Mouse (Mus musculus): ENCODE measurements around the gene C1qtnf1.
A peak's percentile ranks its signal among the peaks of the same experiment; 100 is the strongest.

Gene C1qtnf1

GRCm38 (mm10) chr11:118434093-118434492 is 6.1 kb downstream of the C1qtnf1 start:
- no peak for DNase-seq (ENCODE audit: low spot score)

- no peak for DNase-seq (ENCODE audit: low spot score)
Observed at GRCm38 (mm10) chr11:118436471-118436935, 8.5 kb downstream of the C1qtnf1 start.

- no peak for DNase-seq (ENCODE audit: low spot score)
Observed at GRCm38 (mm10) chr11:118438665-118439414, 10.8 kb downstream of the C1qtnf1 start.

- DNase-seq (ENCODE audit: low spot score): no peak
Observed at GRCm38 (mm10) chr11:118442691-118443090, 14.7 kb downstream of the C1qtnf1 start.

- DNase-seq (ENCODE audit: low spot score): peak; percentile 81
Observed at GRCm38 (mm10) chr11:118443201-118443970, 15.4 kb downstream of the C1qtnf1 start.

DNA sequence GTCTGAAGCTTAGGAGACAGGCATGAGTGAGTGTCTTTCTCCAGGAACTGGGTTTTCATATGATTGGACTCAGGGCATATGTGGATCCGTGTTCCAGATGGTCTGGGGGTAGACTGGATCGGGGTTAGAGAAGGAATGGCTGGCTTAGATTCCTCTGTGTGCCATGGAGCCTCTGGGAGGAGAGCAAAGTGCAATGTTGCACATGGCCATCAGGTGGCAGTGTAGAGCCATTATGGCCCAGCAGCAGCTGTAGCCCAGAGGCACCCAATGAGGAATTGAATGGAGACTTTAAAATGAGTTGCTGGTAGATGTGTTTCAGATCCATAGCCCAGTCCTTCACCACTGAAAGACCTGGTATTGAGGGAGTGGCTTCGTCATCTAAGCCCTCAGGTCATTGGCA is 17.8 kb downstream of the C1qtnf1 start:
- DNase-seq (ENCODE audit: low spot score): peak; percentile 95

DNA sequence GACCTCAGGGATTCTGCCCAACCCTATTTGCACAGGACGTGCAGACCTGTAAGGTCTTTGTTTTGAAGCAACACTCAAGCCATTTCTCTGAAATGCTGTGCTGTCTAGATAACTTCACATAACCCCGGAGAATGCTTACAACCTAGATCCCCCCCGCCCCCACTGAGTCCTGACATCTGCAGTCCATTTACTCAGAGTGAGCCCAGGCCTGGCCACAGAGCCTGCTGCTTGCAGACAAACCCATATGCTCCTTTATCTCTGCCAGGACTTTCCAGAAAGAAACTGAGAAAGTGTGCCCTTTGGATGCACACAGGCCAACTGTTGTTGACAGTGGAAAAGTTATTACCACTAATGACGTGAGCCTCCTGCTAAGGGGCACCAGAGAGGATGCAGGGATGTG is 19.3 kb downstream of the C1qtnf1 start:
- no peak for DNase-seq (ENCODE audit: low spot score)

DNA sequence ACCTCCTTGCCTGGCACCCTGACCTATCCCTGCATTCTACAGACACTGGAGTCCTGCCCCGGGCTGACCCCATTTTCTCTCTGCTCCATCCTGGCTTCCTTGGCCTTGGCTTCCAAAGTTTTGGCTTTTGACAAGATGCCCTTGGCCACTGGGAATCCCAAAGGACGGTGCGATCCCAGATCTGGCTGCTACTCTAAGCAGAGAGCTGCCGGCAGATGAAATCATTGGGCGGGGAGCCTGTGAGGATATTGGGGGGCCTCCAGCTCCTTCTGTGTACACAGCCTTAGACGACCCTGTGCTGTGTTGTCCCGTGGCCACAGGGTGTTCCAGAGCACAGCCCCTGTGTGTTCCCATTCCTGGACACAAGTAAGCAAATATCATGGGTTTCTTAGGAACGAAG is 20.4 kb downstream of the C1qtnf1 start:
- no peak for DNase-seq (ENCODE audit: low spot score)

DNA sequence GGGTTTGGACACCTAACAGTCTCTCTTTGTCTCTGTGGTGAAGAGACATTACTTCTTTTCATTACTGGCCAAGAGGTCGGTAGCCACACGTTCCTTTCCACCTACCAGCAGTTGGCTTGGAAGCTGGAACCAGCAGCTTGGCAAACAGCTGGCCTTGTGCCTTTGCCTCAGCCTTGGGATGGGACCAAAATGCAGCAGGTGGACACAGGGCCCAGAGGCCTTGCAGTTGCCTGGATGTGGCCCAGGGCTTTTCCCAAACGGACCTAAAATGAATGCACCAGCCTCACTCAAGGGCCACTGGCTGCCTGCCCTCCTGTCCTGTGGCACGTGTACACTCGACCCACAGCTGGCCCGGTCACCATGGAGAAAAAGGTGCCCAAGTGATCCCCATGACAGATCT is 23.2 kb downstream of the C1qtnf1 start:
- DNase-seq (ENCODE audit: low spot score): no peak

DNA sequence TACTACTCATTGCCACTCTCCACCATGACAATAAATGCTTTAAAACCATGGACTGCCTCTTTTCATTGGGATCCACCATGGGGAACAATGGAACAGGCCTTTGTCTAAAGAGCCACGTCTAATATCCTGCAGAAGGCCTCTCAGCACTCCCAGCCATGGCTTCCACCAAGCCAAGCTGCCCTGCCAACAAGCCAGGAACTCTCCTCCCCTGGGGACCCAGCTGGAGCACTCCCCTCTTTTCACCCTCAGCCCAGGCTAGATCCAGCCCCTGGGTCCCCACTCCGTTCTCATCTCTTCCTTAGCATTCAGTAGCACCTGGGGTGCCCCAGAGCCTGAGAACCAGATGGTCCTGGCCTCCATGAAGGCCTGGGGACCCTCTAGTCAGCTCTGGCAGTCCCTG is 25.0 kb downstream of the C1qtnf1 start:
- DNase-seq (ENCODE audit: low spot score): no peak

- DNase-seq (ENCODE audit: low spot score): no peak
Observed at GRCm38 (mm10) chr11:118453886-118454671, 26.1 kb downstream of the C1qtnf1 start.

- DNase-seq (ENCODE audit: low spot score): no peak
Observed at GRCm38 (mm10) chr11:118455788-118456187, 27.8 kb downstream of the C1qtnf1 start.

DNA sequence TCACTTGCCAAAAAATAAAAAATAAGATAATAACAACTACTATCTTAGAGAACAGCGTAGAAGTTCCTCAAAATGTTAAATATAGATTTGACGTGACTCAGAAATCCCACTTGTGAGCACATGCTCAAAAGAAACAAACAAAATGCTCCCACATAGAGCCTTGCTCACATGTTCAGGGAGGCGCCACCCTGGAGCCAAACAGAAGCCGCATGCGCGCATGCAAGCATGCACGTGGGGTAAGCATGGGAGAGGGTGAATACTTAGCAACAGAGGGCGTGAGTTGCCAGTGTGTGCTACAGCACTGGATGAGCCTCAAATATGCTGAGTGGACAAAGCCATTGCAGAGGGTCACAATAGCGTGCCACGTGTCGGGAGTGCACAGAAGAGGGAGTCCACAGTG is 28.9 kb downstream of the C1qtnf1 start:
- DNase-seq (ENCODE audit: low spot score): no peak

- peak; percentile 39 for DNase-seq (ENCODE audit: low spot score)
Observed at GRCm38 (mm10) chr11:118459051-118459450, 31.0 kb downstream of the C1qtnf1 start.

DNA sequence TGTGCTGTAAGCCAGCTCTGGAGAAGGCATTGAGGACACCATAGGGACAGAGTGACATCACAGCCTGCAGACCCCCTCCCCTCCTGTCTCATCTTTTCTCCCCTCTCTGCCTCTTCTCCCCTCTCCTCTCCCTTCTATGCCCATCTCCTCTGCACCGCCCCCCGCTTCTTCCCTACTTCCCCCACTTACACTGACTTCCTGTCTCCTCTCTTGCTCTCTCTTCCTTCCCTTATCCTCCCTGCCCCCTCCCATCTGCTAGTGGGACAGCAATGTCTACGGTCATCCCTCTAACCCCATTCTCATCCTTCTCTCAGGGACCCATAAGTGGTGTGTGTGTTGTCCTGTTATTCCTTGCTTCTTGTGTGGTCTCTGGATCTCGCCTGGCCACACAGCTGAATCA is 31.5 kb downstream of the C1qtnf1 start:
- no peak for DNase-seq (ENCODE audit: low spot score)

DNA sequence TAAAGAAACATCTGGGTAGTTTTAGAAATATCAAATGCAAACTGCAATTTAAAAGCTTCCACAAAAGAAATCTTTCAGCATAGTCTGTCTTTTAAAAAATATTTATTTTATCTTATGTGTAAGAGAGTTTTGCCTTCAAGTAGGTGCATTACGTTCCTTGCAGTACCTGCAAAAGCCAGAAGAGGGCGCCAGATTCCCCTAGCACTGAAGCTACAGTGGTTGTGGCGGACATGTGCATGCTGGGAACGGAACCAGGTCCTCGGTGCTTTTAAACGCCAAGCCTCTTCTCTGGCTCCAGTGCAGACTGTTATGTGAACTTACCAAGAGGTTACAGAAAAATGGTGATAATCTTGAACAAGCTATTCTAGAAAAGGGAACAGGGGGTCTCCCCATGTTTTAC is 32.3 kb downstream of the C1qtnf1 start:
- peak; percentile 41 for DNase-seq (ENCODE audit: low spot score)

- DNase-seq (ENCODE audit: low spot score): no peak
Observed at GRCm38 (mm10) chr11:118467441-118468035, 39.5 kb downstream of the C1qtnf1 start.

GRCm38 (mm10) chr11:118469509-118470160 is 41.6 kb downstream of the C1qtnf1 start:
- DNase-seq (ENCODE audit: low spot score): no peak

- DNase-seq (ENCODE audit: low spot score): peak; percentile 61
Observed at GRCm38 (mm10) chr11:118470234-118470966, 42.4 kb downstream of the C1qtnf1 start.

GRCm38 (mm10) chr11:118471676-118472075 is 43.7 kb downstream of the C1qtnf1 start:
- no peak for DNase-seq (ENCODE audit: low spot score)

GRCm38 (mm10) chr11:118473161-118473560 is 45.2 kb downstream of the C1qtnf1 start:
- no peak for DNase-seq (ENCODE audit: low spot score)

Measured in retina, embryonic 14.5 days (tissue).